Mouse (Mus musculus) heart, embryonic 14.5 days (tissue): ENCODE data around the gene Plvap. TPM values are rescaled to one million over a fixed set of nuclear protein-coding genes. Genes with fewer than 3 reads are reported as not detected.

Experiments
- ATAC-seq: fragments of 200-750 bp; cut with Nextera tagmentation; 2 replicates; pipeline ENCODE4 v1.8.0; 2017; ENCODE audit warnings: low read depth, moderate TSS enrichment; ENCODE audit not compliant: insufficient number of reproducible peaks, insufficient read depth, low FRiP score
- H3K27ac ChIP-seq, 2 experiments: fragments of 200-500 bp in 1 of 2; fragments of 300-500 bp in 1 of 2; sonication (generic) in 1 of 2; replicated peaks in 1 of 2; 2 replicates each; pipeline ENCODE4 v1.5.1; 2012 to 2014; ENCODE audit warnings: low read depth in 2 of 2, low read length in 2 of 2, control low read depth in 1 of 2, mild to moderate bottlenecking in 1 of 2, mixed read lengths in 1 of 2; ENCODE audit not compliant: control insufficient read depth in 1 of 2, insufficient read depth in 1 of 2
- H3K27me3 ChIP-seq: fragments of 300-500 bp; sonication (generic); 2 replicates; pipeline ENCODE4 v1.6.1; 2014; ENCODE audit warnings: mild to moderate bottlenecking, low read length, control low read depth; ENCODE audit not compliant: control insufficient read depth, insufficient read depth
- H3K36me3 ChIP-seq: fragments of 300-500 bp; sonication (generic); 2 replicates; pipeline ENCODE4 v1.6.1; 2014; ENCODE audit warnings: mild to moderate bottlenecking, control low read depth, low read length, mixed read lengths; ENCODE audit not compliant: control insufficient read depth, insufficient read depth
- H3K4me1 ChIP-seq, 2 experiments: fragments of 200-500 bp in 1 of 2; fragments of 300-500 bp in 1 of 2; sonication (generic) in 1 of 2; 2 replicates each; pipeline ENCODE4 v1.6.1; 2012 to 2014; ENCODE audit warnings: low read length in 2 of 2, control low read depth in 1 of 2, mixed read lengths in 1 of 2; ENCODE audit not compliant: control insufficient read depth in 2 of 2, insufficient read depth in 2 of 2
- H3K4me2 ChIP-seq: fragments of 300-500 bp; sonication (generic); 2 replicates; pipeline ENCODE4 v1.6.1; 2014; ENCODE audit warnings: mild to moderate bottlenecking, low read length
- H3K4me3 ChIP-seq, 2 experiments: fragments of 200-500 bp in 1 of 2; fragments of 300-500 bp in 1 of 2; sonication (generic) in 1 of 2; 2 replicates each; pipeline ENCODE4 v1.5.1; 2012 to 2014; ENCODE audit warnings: low read length in 2 of 2, mild to moderate bottlenecking in 2 of 2, control low read depth in 1 of 2, low read depth in 1 of 2, moderate library complexity in 1 of 2; ENCODE audit not compliant: control insufficient read depth in 1 of 2, insufficient read depth in 1 of 2
- H3K9ac ChIP-seq: fragments of 300-500 bp; sonication (generic); 2 replicates; pipeline ENCODE4 v1.6.1; 2014; ENCODE audit warnings: mild to moderate bottlenecking, low read length
- H3K9me3 ChIP-seq: fragments of 300-500 bp; sonication (generic); 2 replicates; pipeline ENCODE4 v1.6.1; 2016; ENCODE audit warnings: low read length, control low read depth; ENCODE audit not compliant: control insufficient read depth
- WGBS: fragments of 180-500 bp; shearing (Covaris S2); extraction: QIAGEN DNeasy Blood & Tissue Kit; methylation state at CpG from one replicate; pipeline ENCODE4 v1.1.7; 2014; 5-methylcytosine and 5-hydroxymethylcytosine counted together
- polyA plus RNA-seq: library from polyadenylated mRNA; unstranded; fragments of >200 nt; fragmentation: Nextera tagmentation; extraction: Ambion mirVana; gene quantifications from 2 replicates; pipeline ENCODE4 v1.2.1, GENCODE M21; 2014

The Plvap gene
- polyA plus RNA-seq, 1 experiment from 2014 or later = 121 TPM

DNA sequence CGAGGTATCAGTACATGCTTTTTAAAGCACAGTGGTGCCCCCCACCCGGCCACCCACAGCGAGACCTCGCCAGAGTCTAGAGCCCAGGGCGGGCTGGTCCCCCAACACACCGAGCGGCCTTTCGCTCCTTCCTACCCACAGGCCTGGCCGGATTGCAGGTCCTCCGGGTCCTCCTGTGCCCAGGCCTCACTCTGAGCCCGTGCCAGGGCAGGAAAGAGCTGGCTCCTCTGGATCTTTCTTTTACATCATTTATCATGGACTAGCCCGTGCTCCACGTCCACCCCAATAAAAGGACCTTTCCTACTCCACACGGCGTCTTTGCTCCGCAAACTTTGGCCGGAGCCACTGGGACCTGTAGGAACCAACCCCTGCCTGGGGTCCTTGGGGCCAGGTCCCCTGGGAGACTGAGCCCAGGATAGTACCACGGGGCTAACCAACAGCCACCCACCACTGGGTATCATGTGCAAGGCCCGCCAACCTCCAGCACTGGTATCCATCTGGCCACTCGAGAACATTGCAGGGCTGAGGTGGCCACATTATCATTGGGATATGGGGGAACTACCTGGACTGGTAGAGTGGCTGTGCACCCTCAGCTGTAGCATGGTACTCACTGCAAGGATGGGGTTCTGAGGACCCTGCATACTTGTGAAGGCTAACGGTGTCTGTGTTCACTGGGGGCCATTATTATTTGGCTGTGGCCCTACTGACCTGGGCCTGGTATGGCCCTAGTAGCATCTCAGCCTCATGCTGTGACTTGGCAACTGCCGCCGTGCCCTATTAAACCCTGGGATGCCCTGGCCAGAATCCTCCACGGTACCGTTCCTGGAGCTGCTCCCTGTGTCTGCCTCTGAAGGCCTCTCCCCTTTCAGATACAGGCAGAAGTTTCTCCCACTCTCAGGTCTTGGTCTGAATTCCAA is 36.5 kb downstream of the Plvap start:
- Histone ChIP-seq H3K4me3 (no peak overlapping the region), H3K27me3 (peaks cover 12% of the 10 kb centered on the region; the same call in 1 of the 2 replicates), H3K9me3 (no peaks in the 10 kb centered on the region), H3K36me3 (peaks cover 54% of the 10 kb centered on the region), H3K4me2 (no peak overlapping the region), H3K4me1 (peaks cover 5 to 19% of the 10 kb centered on the region in 2 experiments; a peak in 3 of 4 replicates), H3K27ac (no peak overlapping the region), H3K9ac (no peak overlapping the region)
- WGBS = 88% methylated on average over 25 of the region's 25 CpGs
- no peak for ATAC-seq

DNA sequence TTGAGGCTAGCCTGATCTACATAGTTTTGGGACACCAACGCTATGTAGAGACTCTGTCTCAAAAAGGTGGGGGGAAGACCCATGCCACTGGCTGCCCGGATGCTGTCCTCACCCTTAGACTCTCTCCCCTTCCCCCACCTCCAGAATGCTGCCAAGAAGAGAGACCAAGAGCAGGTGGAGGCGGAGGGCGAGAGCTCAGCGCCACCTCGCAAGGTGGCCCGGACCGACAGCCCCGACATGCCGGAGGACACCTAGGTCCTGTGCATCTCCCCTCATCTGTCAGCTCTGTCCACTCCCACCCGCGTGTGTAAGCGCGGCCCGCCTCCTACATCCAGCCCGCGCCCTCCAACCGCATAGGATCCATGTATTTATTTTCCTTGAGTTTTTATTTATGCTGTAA is 37.2 kb downstream of the Plvap start:
- no peak for ATAC-seq
- H3K27me3 ChIP-seq = peaks cover 12% of the 10 kb centered on the region; the same call in 1 of the 2 replicates
- H3K9me3 ChIP-seq = no peaks in the 10 kb centered on the region
- H3K4me2 ChIP-seq = no peak overlapping the region
- H3K27ac ChIP-seq = no peak overlapping the region
- no peak overlapping the region for H3K4me3 ChIP-seq
- WGBS = 92% methylated on average over 18 of the region's 18 CpGs
- no peak overlapping the region for H3K9ac ChIP-seq
- H3K36me3 ChIP-seq = peaks cover 53% of the 10 kb centered on the region
- H3K4me1 ChIP-seq = peaks cover 10 to 24% of the 10 kb centered on the region in 2 experiments; a peak in 3 of 4 replicates

DNA sequence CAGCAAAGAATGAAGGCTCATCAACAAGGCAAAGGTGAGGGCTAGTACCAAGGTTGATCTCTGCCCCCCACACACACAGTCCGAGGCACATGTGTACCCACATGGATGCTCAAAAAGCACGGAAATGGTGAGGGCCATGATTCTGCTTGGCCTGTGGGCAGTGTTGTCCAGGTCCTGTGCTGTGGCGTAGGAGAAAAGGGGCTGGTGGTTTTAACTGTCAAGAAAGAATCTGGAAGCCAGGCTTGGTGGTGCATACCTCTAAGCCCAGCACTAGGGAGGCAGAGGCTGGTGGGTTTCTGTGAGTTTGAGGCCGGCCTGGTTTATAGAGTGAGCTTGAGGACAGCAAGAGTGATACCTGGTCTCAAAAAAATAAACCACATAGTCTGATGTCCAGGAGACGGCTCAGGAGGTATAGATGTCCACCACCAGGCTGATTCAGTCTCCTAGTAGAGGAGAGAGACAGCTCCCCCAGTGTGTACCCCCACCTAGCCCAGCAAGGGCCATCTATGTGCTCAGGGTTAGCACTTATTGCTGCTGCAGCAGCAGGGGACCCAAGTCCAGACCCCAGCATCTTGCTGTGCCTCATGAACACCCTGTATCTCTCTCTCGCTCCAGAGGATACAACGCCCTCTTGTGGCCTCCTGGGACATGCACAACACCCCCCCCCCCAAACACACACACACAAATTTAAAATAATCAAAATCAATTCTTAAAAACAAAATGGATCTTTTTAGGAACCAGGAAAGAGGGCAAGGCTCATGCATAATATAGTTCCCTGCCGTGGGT is 38.8 kb downstream of the Plvap start:
- Histone ChIP-seq H3K4me1 (peaks cover 10 to 24% of the 10 kb centered on the region in 2 experiments; a peak in 3 of 4 replicates), H3K4me2 (no peak overlapping the region), H3K9me3 (no peaks in the 10 kb centered on the region), H3K4me3 (no peak overlapping the region), H3K36me3 (peaks cover 47% of the 10 kb centered on the region), H3K9ac (no peak overlapping the region), H3K27ac (no peak overlapping the region), H3K27me3 (peaks cover 3% of the 10 kb centered on the region; the same call in 1 of the 2 replicates)
- WGBS = 89% methylated on average over 8 of the region's 8 CpGs
- no peak for ATAC-seq

DNA sequence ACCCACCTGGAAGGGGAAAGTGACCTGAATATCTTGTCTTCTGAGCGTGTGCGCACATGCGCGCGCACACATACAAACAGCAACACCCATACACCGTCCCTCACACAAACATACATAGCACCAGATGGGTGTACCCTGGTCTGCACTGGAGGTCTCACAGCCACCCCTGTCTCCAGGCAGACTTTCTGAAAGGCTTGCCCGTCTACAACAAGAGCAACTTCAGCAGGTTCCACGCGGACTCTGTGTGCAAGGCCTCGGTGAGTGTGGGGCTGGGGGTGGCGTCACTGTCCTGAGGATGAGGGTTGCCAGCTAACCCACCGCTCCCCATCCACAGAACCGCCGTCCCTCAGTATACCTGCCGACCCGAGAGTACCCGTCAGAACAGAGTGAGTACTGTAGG is 39.7 kb downstream of the Plvap start:
- H3K4me1 ChIP-seq = peaks cover 7 to 19% of the 10 kb centered on the region in 2 experiments; a peak in 3 of 4 replicates
- H3K36me3 ChIP-seq = peaks cover 47% of the 10 kb centered on the region
- H3K27me3 ChIP-seq = no peaks in the 10 kb centered on the region
- ATAC-seq = no peak
- H3K4me3 ChIP-seq = no peak overlapping the region
- no peaks in the 10 kb centered on the region for H3K9me3 ChIP-seq
- no peak overlapping the region for H3K27ac ChIP-seq
- no peak overlapping the region for H3K4me2 ChIP-seq
- H3K9ac ChIP-seq = no peak overlapping the region
- WGBS = 91% methylated on average over 17 of the region's 17 CpGs

DNA sequence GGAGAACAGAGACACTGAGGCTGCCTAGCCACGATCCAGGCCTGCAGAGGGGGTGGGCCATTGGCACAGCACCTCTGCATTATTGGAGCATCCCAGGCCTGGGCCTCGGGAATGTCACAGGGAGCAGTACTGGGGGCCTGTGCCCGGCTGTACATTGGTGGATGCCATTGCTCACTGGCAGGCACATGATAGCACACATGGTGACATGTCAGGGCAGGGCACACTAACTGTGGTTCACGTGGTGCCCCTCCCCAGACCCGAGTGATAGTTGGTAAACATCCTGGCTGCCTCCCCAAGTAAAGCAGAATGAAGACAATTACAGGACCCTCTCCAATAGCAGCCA is 40.7 kb downstream of the Plvap start:
- no peaks in the 10 kb centered on the region for H3K27me3 ChIP-seq
- peaks cover 7 to 17% of the 10 kb centered on the region in 2 experiments; a peak in 3 of 4 replicates for H3K4me1 ChIP-seq
- WGBS = 82% methylated on average over 5 of the region's 5 CpGs
- peaks cover 55% of the 10 kb centered on the region for H3K36me3 ChIP-seq
- no peak overlapping the region for H3K4me3 ChIP-seq
- H3K4me2 ChIP-seq = no peak overlapping the region
- H3K27ac ChIP-seq = no peak overlapping the region
- H3K9ac ChIP-seq = no peak overlapping the region
- ATAC-seq = no peak
- H3K9me3 ChIP-seq = no peaks in the 10 kb centered on the region

DNA sequence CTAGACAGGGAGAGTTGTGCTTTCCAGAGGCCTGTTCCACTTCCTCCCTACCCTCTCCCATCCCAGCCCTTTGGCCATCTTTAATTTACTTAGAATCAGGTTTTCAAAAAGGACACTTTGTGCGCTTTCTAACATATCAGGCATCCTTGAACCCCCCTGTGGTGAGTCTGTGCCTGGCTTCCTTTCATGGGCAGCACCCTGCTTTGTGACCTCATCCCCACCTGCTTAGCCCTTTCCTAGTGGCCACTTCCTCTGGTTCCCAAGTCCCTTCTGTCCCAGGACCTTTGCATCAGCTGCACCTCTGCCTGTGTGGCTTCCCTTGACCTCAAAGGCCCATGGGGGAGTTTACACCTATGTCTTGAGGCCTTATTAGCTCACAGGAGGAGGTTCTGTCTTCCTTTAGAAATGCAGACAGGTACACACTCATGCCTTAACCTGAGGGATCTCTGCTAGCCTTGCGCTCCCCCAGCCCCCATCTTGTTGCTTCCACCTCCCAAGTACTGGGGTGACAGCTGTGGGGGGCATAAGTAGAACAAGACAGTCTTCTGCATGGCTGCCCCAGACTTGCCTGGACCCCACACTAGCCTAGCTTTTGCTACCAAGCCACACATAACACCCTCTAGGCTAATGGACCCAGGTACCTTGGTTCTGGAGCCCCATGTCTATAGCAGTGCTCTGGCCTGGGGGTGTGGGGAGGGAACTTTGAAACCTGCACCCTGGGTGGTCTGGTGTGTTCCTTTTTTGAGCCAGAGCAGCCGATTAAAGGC is 41.2 kb downstream of the Plvap start:
- Histone ChIP-seq H3K27ac (no peak overlapping the region), H3K36me3 (peaks cover 55% of the 10 kb centered on the region), H3K4me2 (peak overlapping the region; percentile 94), H3K9me3 (no peaks in the 10 kb centered on the region), H3K4me3 (peak overlapping the region; percentile 81 to 84; a peak in 3 of 4 replicates), H3K4me1 (peaks cover 12 to 19% of the 10 kb centered on the region in 2 experiments), H3K27me3 (no peaks in the 10 kb centered on the region), H3K9ac (peak overlapping the region; percentile 86)
- 89% methylated on average over 3 of the region's 3 CpGs for WGBS
- ATAC-seq = no peak

DNA sequence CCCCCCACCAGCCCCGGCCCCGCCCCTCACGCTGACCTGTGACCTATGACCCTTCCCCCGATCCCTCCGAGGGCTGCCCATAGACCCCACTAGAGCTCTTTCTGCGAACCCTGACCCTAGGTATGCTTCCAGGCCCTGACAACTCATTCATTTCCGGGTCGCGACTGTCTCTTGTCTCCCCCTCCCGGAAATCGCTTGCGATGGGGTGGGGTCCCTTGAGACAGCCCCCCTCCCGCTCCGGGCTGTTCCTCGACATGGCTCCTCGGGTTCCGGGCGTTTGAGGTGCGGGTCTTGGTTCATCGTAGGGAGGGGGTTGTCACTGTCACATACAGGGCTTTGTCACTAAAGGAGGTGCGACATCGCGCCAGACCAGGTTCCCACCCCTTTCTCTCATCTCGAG is 42.1 kb downstream of the Plvap start:
- H3K27ac ChIP-seq = no peak overlapping the region
- no peak for ATAC-seq

More for the DNA sequence above, 42.1 kb downstream of the Plvap start:
- peak overlapping the region; percentile 86 for H3K9ac ChIP-seq
- H3K4me2 ChIP-seq = peak overlapping the region; percentile 94
- H3K4me1 ChIP-seq = peaks cover 12 to 21% of the 10 kb centered on the region in 2 experiments
- H3K4me3 ChIP-seq = peak overlapping the region; percentile 81 to 84
- no peaks in the 10 kb centered on the region for H3K27me3 ChIP-seq
- peaks cover 46% of the 10 kb centered on the region for H3K36me3 ChIP-seq
- no peaks in the 10 kb centered on the region for H3K9me3 ChIP-seq
- WGBS = 2% methylated on average over 22 of the region's 24 CpGs
